Mouse (Mus musculus) spleen, adult 2 months (tissue): ENCODE measurements around the gene Helz2. TPM values are rescaled to one million over a fixed set of nuclear protein-coding genes. Genes with fewer than 3 reads are reported as not detected.

Experiments
- DNase-seq, 2 experiments: peaks; one replicate each; pipeline versions ENCODE4 v3.0.0 to v3.0.0-alpha.2; 2012 to 2021; ENCODE audit warnings: low spot score in 2 of 2, low read depth in 1 of 2
- H3K27ac ChIP-seq: fragments of 200-500 bp; 2 replicates; pipeline ENCODE4 v1.5.1; 2012; ENCODE audit warnings: low read length, inconsistent platforms; ENCODE audit not compliant: insufficient read depth
- H3K27me3 ChIP-seq: fragments of 200-500 bp; 2 replicates; pipeline ENCODE4 v1.6.1; 2012; ENCODE audit warnings: mild to moderate bottlenecking, moderate library complexity, low read length, inconsistent platforms; ENCODE audit not compliant: control insufficient read depth, insufficient read depth
- H3K36me3 ChIP-seq: fragments of 200-500 bp; 2 replicates; pipeline ENCODE4 v1.6.1; 2012; ENCODE audit warnings: mild to moderate bottlenecking, low read length, inconsistent platforms; ENCODE audit not compliant: control insufficient read depth, insufficient read depth
- H3K4me1 ChIP-seq: fragments of 200-500 bp; 2 replicates; pipeline ENCODE4 v1.6.1; 2011; ENCODE audit warnings: inconsistent platforms; ENCODE audit not compliant: control insufficient read depth, insufficient read depth, insufficient read length
- H3K4me3 ChIP-seq: fragments of 200-500 bp; 2 replicates; pipeline ENCODE4 v1.5.1; 2011; ENCODE audit warnings: mild to moderate bottlenecking, inconsistent platforms; ENCODE audit not compliant: insufficient read depth, insufficient read length; ENCODE audit errors: extremely low read depth
- CTCF ChIP-seq: fragments of 200-500 bp; IDR thresholded peaks from 2 replicates; pipeline ENCODE4 v1.5.1; 2011; ENCODE audit warnings: mild to moderate bottlenecking, inconsistent platforms; ENCODE audit not compliant: insufficient read depth, insufficient read length, insufficient replicate concordance; ENCODE audit errors: extremely low read depth
- POLR2A ChIP-seq: fragments of 200-500 bp; IDR thresholded peaks from 2 replicates; pipeline ENCODE4 v1.6.1; 2011; ENCODE audit warnings: low read depth, low read length, inconsistent platforms
- WGBS: fragments of 180-500 bp; shearing (Covaris S2); methylation state at CpG from one replicate; pipeline ENCODE4 v1.1.7; 2018; 5-methylcytosine and 5-hydroxymethylcytosine counted together
- polyA plus RNA-seq: library from polyadenylated mRNA; depleted of rRNA; stranded (reverse); fragments of >200 nt; gene quantifications from 2 replicates; pipeline ENCODE4 v1.2.3, GENCODE M21; 2012

The Helz2 gene
- polyA plus RNA-seq, 1 experiment, result 101 TPM

DNA sequence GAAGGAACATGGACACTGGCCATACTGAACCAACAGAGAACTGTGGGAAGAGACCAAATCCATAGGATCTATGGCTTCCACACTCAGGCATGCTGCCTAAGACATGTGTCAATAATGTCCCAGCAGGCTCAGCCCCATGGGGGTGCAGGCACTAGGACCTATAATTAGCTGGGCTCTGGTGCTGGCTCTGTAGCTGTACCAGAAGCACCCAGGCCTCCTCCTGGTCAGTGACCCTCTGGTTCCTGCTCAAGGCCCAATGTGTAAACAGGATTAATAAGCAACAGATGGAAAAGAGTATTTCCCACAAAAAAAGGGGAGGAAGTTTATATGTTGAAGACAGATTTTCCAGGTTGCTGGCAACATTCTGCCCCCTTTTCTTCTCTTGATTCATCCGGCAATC lies 11.4 kb upstream of the Helz2 start:
- no peak overlapping the region for H3K4me3 ChIP-seq
- 89% methylated on average over 1 of the region's 1 CpGs for WGBS
- H3K27ac ChIP-seq, result no peak overlapping the region
- peaks cover 38% of the 10 kb centered on the region for H3K36me3 ChIP-seq
- DNase-seq, result no peak
- no peak for TF ChIP-seq POLR2A
- no peak for TF ChIP-seq CTCF
- H3K27me3 ChIP-seq, result no peaks in the 10 kb centered on the region
- no peaks in the 10 kb centered on the region for H3K4me1 ChIP-seq

DNA sequence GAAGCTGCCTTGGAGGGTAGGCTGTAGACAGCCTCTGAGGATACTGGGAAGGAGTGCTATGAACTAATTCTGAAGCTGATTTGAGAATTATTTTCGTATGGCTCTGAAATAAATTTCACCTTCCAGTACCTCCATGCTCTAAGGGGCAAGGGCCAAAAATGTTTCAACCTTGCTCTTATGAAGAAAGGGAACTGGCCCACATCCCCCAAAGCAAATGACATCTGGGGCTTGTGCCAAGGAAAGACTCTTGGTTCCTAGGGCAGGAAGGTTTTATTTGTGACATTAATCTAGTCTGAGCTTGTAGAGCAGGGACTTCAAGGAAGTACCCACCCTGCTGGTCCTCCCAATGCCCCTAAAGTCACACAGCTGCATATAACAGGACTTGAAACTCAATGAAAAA lies 10.0 kb upstream of the Helz2 start:
- no peak overlapping the region for H3K27ac ChIP-seq
- no peak overlapping the region for H3K4me3 ChIP-seq
- H3K27me3 ChIP-seq, result no peaks in the 10 kb centered on the region
- TF ChIP-seq CTCF (no peak), POLR2A (no peak)
- WGBS, result 73% methylated on average over 1 of the region's 1 CpGs
- peaks cover 31% of the 10 kb centered on the region for H3K36me3 ChIP-seq
- DNase-seq, result no peak
- H3K4me1 ChIP-seq, result no peaks in the 10 kb centered on the region

DNA sequence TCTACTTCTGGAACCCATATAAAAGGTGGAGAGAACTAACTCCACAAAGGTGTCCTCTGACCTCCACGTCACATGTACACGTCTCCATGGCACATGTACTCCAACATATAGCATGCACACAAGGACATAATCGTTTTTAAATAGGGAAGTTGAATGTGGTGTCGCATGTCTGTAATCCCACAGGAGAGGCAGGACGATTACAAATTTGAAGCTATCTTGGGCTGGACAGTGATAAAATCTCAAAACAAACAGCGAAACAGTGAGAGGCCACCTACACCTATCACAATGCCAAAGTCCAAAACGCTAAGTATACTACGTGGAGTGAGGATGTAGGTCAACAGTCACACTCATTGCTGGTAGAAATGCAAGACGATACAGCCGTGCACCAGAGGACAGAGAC lies 7.4 kb upstream of the Helz2 start:
- Histone ChIP-seq H3K36me3 (peaks cover 17% of the 10 kb centered on the region), H3K27me3 (no peaks in the 10 kb centered on the region), H3K27ac (no peak overlapping the region), H3K4me1 (peaks cover under 1% of the 10 kb centered on the region; the same call in 1 of the 2 replicates), H3K4me3 (no peak overlapping the region)
- TF ChIP-seq CTCF, result no peak
- TF ChIP-seq POLR2A, result no peak
- 88% methylated on average over 10 of the region's 10 CpGs for WGBS
- DNase-seq, result no peak

DNA sequence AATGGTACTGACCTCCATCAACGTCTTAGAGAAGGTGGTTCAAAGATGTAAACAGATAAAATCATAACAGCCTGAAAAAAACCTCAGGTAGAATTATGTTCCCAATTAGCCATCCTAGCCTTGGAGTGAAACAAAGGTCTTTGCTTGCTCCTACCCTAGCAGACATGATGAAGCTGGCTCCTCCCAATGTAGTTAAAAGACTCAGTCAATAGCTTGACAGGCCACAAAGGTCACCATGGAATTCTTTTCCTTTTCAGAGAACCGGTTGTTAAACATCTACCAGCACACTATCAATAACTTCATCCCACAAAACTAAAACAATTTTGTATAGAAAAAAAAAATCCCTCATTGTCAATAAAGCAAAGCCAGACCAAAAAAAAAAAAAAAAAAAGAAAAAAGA lies 3.2 kb upstream of the Helz2 start:
- 86% methylated on average over 2 of the region's 2 CpGs for WGBS

DNA sequence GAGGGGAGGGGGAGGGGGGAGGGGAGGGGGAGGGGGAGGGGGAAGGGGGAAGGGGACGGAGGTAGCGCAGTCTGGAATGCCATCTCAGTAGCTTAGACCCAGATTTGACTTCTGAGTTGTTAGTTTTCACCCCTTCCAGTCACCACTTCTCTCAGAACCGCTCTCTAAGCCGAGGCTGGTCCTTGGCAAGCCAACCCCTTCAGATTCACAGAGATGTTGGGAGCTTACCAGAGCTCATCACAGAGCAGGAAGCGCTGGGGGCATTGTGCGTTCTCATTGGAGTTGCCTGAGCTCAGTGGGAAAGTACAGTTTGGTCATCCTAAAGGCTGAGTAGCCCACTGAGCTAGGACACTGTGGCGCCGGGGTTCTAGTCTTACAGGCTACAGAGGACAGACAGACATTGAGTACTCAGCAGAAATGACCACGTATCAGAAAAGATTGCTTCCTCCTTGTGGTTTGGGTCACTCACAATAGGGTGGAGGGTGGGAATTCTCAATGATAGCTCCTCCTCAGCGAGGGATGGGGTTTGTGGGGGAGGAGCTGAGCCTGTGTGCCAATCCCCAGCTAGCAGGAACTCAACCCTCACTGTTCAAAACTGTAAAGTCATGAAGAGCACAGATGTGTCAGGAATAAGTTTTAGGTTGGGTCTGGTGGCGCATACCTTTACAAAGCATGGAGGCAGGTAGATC lies 2.0 kb upstream of the Helz2 start:
- Histone ChIP-seq H3K4me3 (peak overlapping the region; percentile 16; the same call in 1 of the 2 replicates), H3K27me3 (no peaks in the 10 kb centered on the region), H3K36me3 (peaks cover 13% of the 10 kb centered on the region), H3K4me1 (peaks cover 30% of the 10 kb centered on the region), H3K27ac (peak overlapping the region; percentile 40)
- TF ChIP-seq POLR2A (no peak), CTCF (no peak)
- 21% methylated on average over 11 of the region's 11 CpGs for WGBS
- peak in 1 of 2 experiments; percentile 39 for DNase-seq

More for the DNA sequence above, 3.2 kb upstream of the Helz2 start:
- TF ChIP-seq POLR2A, result no peak
- TF ChIP-seq CTCF, result no peak
- Histone ChIP-seq H3K4me1 (peaks cover 21% of the 10 kb centered on the region), H3K36me3 (peaks cover 7% of the 10 kb centered on the region), H3K27me3 (no peaks in the 10 kb centered on the region), H3K4me3 (no peak overlapping the region), H3K27ac (no peak overlapping the region)
- no peak for DNase-seq

DNA sequence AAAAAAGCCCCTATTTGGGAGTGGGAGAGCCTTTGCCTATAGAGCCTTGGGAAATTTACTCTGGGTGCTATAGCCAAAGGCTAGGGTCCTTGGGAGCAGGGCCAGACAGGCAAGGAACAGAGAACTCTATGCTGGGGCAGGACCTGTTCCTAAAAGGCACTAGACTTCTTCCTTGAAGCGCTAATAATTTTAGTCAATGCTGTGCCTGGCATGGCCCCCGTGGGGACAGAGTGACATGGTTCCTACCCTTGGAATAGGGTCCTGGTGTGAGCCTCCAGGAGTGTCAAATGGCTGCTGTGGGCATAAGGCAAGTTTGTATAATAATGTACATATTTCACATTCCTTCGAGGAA lies 463 bp upstream of the Helz2 start:
- Histone ChIP-seq H3K4me3 (no peak overlapping the region), H3K27ac (no peak overlapping the region), H3K4me1 (peaks cover 36% of the 10 kb centered on the region), H3K36me3 (peaks cover 25% of the 10 kb centered on the region), H3K27me3 (no peaks in the 10 kb centered on the region)
- no peak for DNase-seq
- WGBS, result 64% methylated on average over 3 of the region's 3 CpGs
- TF ChIP-seq CTCF, result no peak
- no peak for TF ChIP-seq POLR2A

DNA sequence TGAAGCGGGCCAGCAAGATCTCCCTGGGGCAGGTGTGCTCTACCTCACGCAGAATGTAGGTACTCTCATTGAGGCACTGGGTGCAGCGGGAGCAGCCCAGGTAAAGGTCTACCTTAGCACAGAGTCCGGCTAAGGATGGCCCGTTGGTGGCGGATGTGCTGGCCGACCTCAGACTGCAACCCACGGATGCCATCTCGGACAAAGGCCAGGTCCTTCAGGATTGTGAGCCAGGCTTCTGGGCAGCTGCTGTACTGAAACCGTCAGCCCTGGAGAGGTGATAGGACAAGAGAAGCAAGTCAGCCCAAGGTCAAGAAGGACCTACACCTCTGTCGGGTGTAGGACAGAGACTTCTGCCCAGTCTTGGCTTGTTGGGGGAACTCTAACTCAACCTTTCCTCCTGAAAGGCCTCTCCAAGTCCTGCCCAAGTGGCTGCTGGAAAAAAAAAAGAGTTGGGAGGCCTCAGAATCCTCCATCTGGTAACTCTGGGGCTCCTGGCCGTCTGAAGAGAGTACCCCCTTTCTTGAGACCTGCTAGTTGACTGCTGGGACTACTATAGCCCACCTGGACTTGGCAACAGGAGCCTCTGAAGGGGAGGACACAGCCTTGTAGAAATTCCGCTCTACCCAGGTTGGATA lies 904 bp downstream of the Helz2 start:
- Histone ChIP-seq H3K36me3 (peaks cover 30% of the 10 kb centered on the region), H3K27ac (peak overlapping the region; percentile 4; the same call in 1 of the 2 replicates), H3K4me3 (peak overlapping the region; percentile 88), H3K4me1 (peaks cover 36% of the 10 kb centered on the region), H3K27me3 (no peaks in the 10 kb centered on the region)
- peak in 1 of 2 experiments; percentile 4 for DNase-seq
- TF ChIP-seq CTCF (no peak), POLR2A (no peak)
- 90% methylated on average over 13 of the region's 13 CpGs for WGBS
